Mouse (Mus musculus) bone marrow macrophage, adult 2 months (primary cell): ENCODE measurements around the gene Lmln. TPM values are rescaled to one million over a fixed set of nuclear protein-coding genes. Genes with fewer than 3 reads are reported as not detected.
"Not testable (repeated sequence)": the region's sequence is repeated elsewhere in the genome, so short reads cannot be mapped to it uniquely, and the experiment has no call there.

Source experiments
- H3K27ac ChIP-seq: 2 replicates; pipeline ENCODE4 v1.5.1; 2012; ENCODE audit warnings: low read depth, low read length; ENCODE audit not compliant: insufficient read depth
- H3K4me1 ChIP-seq: 2 replicates; pipeline ENCODE4 v1.6.1; 2012; ENCODE audit warnings: low read length; ENCODE audit not compliant: control insufficient read depth, insufficient read depth
- H3K4me3 ChIP-seq: 2 replicates; pipeline ENCODE4 v1.5.1; 2012; ENCODE audit warnings: mild to moderate bottlenecking, low read length, moderate library complexity; ENCODE audit not compliant: insufficient read depth
- CTCF ChIP-seq: IDR thresholded peaks from 2 replicates; pipeline ENCODE4 v1.5.1; 2012; ENCODE audit warnings: low read depth, mild to moderate bottlenecking, low read length, moderate library complexity
- POLR2A ChIP-seq: IDR thresholded peaks from 2 replicates; pipeline ENCODE4 v1.6.1; 2012; ENCODE audit warnings: mild to moderate bottlenecking, low read depth, low read length, borderline replicate concordance
- polyA plus RNA-seq: library from polyadenylated mRNA; stranded (reverse); fragments of >200 nt; gene quantifications from 2 replicates; pipeline ENCODE4 v1.2.4, GENCODE M21; 2012; ENCODE audit not compliant: missing spikeins, insufficient read depth, insufficient read length

The Lmln gene
- polyA plus RNA-seq, 1 experiment: 4.4 TPM

GRCm38 (mm10) chr16:33026357-33026756 is 36.0 kb upstream of the Lmln start:
- no peak overlapping the region for H3K4me3 ChIP-seq
- no peak overlapping the region for H3K27ac ChIP-seq
- H3K4me1 ChIP-seq: no peaks in the 10 kb centered on the region
- no peak for TF ChIP-seq CTCF

- no peak overlapping the region for H3K27ac ChIP-seq
- H3K4me3 ChIP-seq: no peak overlapping the region
- TF ChIP-seq POLR2A: no peak
- no peak for TF ChIP-seq CTCF
- peaks cover 3% of the 10 kb centered on the region; the same call in 1 of the 2 replicates for H3K4me1 ChIP-seq
Observed at GRCm38 (mm10) chr16:33036006-33036405, 26.3 kb upstream of the Lmln start.

GRCm38 (mm10) chr16:33042682-33043081 is 19.6 kb upstream of the Lmln start:
- Histone ChIP-seq H3K4me3 (no peak overlapping the region), H3K4me1 (peaks cover 4% of the 10 kb centered on the region), H3K27ac (no peak overlapping the region)
- TF ChIP-seq CTCF: no peak
- no peak for TF ChIP-seq POLR2A

DNA sequence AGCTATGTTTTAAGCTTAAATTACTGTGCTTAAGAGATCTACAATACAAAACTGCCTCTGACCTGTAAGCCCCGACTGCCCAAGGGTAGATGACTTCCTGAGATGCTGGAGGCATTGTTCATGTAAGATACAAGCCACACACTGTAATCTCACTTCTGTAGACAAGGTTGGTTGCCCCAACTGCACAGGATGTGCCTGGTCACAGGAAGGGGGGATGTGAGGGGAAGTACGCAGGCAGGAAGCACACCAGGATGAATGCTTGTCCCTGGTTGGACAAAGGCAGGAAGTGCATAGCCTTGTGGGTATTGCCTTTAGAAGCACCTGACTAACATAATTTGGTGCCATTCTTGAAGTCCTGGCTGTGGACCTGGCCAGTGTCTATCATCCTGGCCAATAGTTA is 19.1 kb upstream of the Lmln start:
- H3K4me1 ChIP-seq: peaks cover 4% of the 10 kb centered on the region
- H3K4me3 ChIP-seq: no peak overlapping the region
- TF ChIP-seq POLR2A (no peak), CTCF (no peak)
- H3K27ac ChIP-seq: no peak overlapping the region

- H3K27ac ChIP-seq: no peak overlapping the region
- no peak overlapping the region for H3K4me3 ChIP-seq
- H3K4me1 ChIP-seq: peaks cover 4% of the 10 kb centered on the region
- TF ChIP-seq POLR2A: no peak
- no peak for TF ChIP-seq CTCF
Observed at GRCm38 (mm10) chr16:33048004-33048403, 14.3 kb upstream of the Lmln start.

DNA sequence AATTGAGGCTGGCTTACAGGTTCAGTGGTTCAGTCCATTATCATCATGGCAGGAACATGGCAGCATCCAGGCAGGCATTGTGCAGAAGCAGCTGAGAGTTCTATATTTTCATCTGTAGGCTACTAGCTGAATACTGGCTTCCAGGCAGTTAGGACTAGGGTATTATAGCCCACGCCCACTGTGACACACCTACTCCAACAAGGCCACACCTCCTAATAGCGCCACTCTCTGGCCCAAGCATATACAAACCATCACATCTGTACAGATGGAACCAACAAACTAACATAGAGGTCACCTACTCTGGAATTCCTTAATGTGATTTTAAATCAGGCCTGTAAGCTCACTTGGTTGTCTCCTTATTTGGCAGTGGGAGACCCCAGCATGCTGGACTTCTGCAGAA is 13.6 kb upstream of the Lmln start:
- no peaks in the 10 kb centered on the region for H3K4me1 ChIP-seq
- no peak for TF ChIP-seq POLR2A
- TF ChIP-seq CTCF: no peak
- H3K27ac ChIP-seq: no peak overlapping the region
- no peak overlapping the region for H3K4me3 ChIP-seq

DNA sequence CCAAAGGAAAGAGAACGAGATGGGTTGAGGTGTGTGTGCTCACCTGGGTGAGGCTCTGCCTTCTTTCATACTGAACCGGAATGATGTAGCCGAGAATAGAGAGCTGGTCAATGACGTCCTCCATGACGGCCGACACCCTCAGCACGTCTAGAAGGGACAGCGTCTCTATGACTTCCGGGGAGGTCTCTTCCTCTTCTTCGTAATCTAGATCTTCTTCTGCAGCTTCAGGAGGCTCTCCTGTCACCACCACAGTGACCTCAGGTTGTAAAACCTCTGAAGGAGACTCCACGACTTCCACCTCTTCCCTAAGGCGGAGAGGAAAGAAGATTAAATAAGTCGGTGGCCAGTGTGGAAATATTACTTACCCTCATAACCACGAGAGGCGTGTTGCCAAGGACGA is 12.5 kb upstream of the Lmln start:
- TF ChIP-seq POLR2A: no peak
- no peak for TF ChIP-seq CTCF
- Histone ChIP-seq H3K27ac (no peak overlapping the region), H3K4me3 (no peak overlapping the region), H3K4me1 (no peaks in the 10 kb centered on the region)

- H3K27ac ChIP-seq: no peak overlapping the region
- H3K4me1 ChIP-seq: peaks cover 5% of the 10 kb centered on the region; the same call in 1 of the 2 replicates
- TF ChIP-seq POLR2A (no peak), CTCF (no peak)
Observed at GRCm38 (mm10) chr16:33053141-33053540, 9.2 kb upstream of the Lmln start.

GRCm38 (mm10) chr16:33054927-33055326 is 7.4 kb upstream of the Lmln start:
- H3K27ac ChIP-seq, H3K4me1 ChIP-seq, H3K4me3 ChIP-seq: not testable (repeated sequence)

More at GRCm38 (mm10) chr16:33053141-33053540, 9.2 kb upstream of the Lmln start:
- no peak overlapping the region for H3K4me3 ChIP-seq

GRCm38 (mm10) chr16:33055655-33056054 is 6.7 kb upstream of the Lmln start:
- TF ChIP-seq POLR2A: no peak
- no peak for TF ChIP-seq CTCF
- peak overlapping the region; percentile 95 for H3K4me3 ChIP-seq
- H3K27ac ChIP-seq: no peak overlapping the region
- H3K4me1 ChIP-seq: peaks cover 10% of the 10 kb centered on the region

- Histone ChIP-seq H3K4me1 (peaks cover 10% of the 10 kb centered on the region), H3K4me3 (peak within 1 kb of the TSS; percentile 95), H3K27ac (peak within 1 kb of the TSS; percentile 80)
- TF ChIP-seq POLR2A: no peak
- TF ChIP-seq CTCF: no peak
Observed at GRCm38 (mm10) chr16:33056095-33056785, 6.1 kb upstream of the Lmln start, which contains the start of the genes Iqcg and Rpl35a. Gene Iqcg (minus strand): TSS chr16:33056218. Gene Rpl35a (plus strand): TSS chr16:33056453.
